Mouse (Mus musculus) cerebellum, adult 2 months (tissue): ENCODE measurements at regions not wholly inside any gene's neighbourhood (a gene's known extent, or its start where the extent isn't known, plus 50 kb on each side); places are given as distances from the start of the nearest gene placed in this dataset.

Source experiments
- DNase-seq, 2 experiments: peaks; one replicate each; pipeline ENCODE4 v3.0.0; 2021
- H3K27ac ChIP-seq: fragments of 200-500 bp; 2 replicates; pipeline ENCODE4 v1.5.1; 2012; ENCODE audit warnings: low read length, control low read depth, inconsistent platforms; ENCODE audit not compliant: insufficient read depth
- H3K27me3 ChIP-seq: fragments of 200-500 bp; 2 replicates; pipeline ENCODE4 v1.6.1; 2012; ENCODE audit warnings: inconsistent platforms, mild to moderate bottlenecking, low read length, moderate library complexity; ENCODE audit not compliant: control insufficient read depth, insufficient read depth
- H3K4me1 ChIP-seq: fragments of 200-500 bp; 2 replicates; pipeline ENCODE4 v1.6.1; 2011; ENCODE audit warnings: low read length; ENCODE audit not compliant: control insufficient read depth, insufficient read depth
- H3K4me3 ChIP-seq: fragments of 200-500 bp; replicated peaks from 2 replicates; pipeline ENCODE3; 2011; ENCODE audit warnings: mild to moderate bottlenecking, low read depth, low read length, control low read depth; ENCODE audit not compliant: insufficient read depth
- CTCF ChIP-seq: fragments of 200-500 bp; IDR thresholded peaks from 2 replicates; pipeline ENCODE4 v1.5.1; 2011; ENCODE audit warnings: low read depth, mild to moderate bottlenecking, control low read depth, low read length, moderate library complexity, borderline replicate concordance; ENCODE audit not compliant: insufficient read depth
- POLR2A ChIP-seq: fragments of 200-500 bp; IDR thresholded peaks from 2 replicates; pipeline ENCODE4 v1.6.1; 2011; ENCODE audit warnings: low read length, control low read depth, borderline replicate concordance; ENCODE audit not compliant: insufficient read depth
- WGBS: fragments of 180-500 bp; shearing (Covaris S2); methylation state at CpG from one replicate; pipeline ENCODE4 v1.1.7; 2018; 5-methylcytosine and 5-hydroxymethylcytosine counted together

DNA sequence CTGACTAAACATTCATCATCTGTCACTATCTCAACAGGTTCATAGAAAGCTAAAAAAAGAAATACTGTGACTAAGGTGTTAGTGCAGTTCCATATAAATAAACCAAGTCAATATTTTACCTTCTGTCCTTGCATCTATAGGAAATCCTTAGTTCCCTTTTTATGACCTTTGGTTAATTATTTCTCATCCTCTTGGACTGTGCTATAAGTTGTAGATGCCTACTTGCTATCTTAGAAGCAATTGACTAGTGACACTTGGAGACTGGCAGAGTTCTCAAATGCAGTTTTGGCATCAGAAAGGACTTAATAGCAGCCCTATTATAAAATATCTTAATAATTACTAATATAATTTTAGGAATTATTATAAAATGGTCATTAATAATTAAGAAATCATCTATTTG is 654.3 kb downstream of the Lrriq3 start:
- H3K4me3 ChIP-seq: no peak overlapping the region
- no peaks in the 10 kb centered on the region for H3K27me3 ChIP-seq
- DNase-seq: no peak
- TF ChIP-seq CTCF (no peak), POLR2A (no peak)
- H3K4me1 ChIP-seq: no peaks in the 10 kb centered on the region
- H3K27ac ChIP-seq: no peak overlapping the region

- no peak for DNase-seq
- no peak overlapping the region for H3K27ac ChIP-seq
- H3K4me3 ChIP-seq: no peak overlapping the region
- no peaks in the 10 kb centered on the region for H3K4me1 ChIP-seq
- no peaks in the 10 kb centered on the region for H3K27me3 ChIP-seq
- 88% methylated on average over 3 of the region's 3 CpGs for WGBS
- TF ChIP-seq POLR2A: no peak
- no peak for TF ChIP-seq CTCF
Observed at GRCm38 (mm10) chr3:155757285-155757684, 664.1 kb downstream of the Lrriq3 start.

DNA sequence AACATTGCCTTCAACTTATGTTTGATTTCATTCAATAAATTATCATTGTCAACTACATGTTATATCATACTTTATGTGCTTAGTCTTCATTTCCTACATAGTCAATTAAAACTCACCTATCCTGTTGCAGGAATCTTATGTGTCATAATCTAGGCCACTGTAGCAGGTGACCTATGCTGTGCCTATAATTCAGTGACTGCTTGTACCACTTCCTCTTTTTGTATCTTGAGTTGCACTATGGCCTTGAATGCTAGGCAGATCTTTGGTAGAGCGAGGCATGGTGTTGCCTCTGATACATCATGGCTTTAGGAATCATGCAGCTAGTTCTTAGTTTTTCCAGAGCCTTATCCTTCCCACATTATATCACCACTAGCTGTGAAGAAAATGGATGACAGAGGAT is 682.8 kb downstream of the Lrriq3 start:
- Histone ChIP-seq H3K4me1 (no peaks in the 10 kb centered on the region), H3K4me3 (no peak overlapping the region), H3K27ac (no peak overlapping the region), H3K27me3 (no peaks in the 10 kb centered on the region)
- TF ChIP-seq CTCF: no peak
- no peak for TF ChIP-seq POLR2A
- WGBS: 95% methylated on average over 1 of the region's 1 CpGs
- no peak for DNase-seq

- Histone ChIP-seq H3K4me1 (no peaks in the 10 kb centered on the region), H3K27ac (no peak overlapping the region), H3K4me3 (no peak overlapping the region), H3K27me3 (no peaks in the 10 kb centered on the region)
- no peak for DNase-seq
- 94% methylated on average over 1 of the region's 1 CpGs for WGBS
- no peak for TF ChIP-seq POLR2A
- no peak for TF ChIP-seq CTCF
Observed at GRCm38 (mm10) chr3:155777025-155777424, 683.8 kb downstream of the Lrriq3 start.

- TF ChIP-seq CTCF (no peak), POLR2A (no peak)
- 60% methylated on average over 2 of the region's 2 CpGs for WGBS
- Histone ChIP-seq H3K27ac (no peak overlapping the region), H3K4me1 (no peaks in the 10 kb centered on the region), H3K4me3 (no peak overlapping the region), H3K27me3 (no peaks in the 10 kb centered on the region)
- DNase-seq: no peak
Observed at GRCm38 (mm10) chr3:155815693-155816092, 722.5 kb downstream of the Lrriq3 start.

GRCm38 (mm10) chr3:155824863-155825262 is 731.6 kb downstream of the Lrriq3 start:
- Histone ChIP-seq H3K4me1 (no peaks in the 10 kb centered on the region), H3K4me3 (no peak overlapping the region), H3K27me3 (no peaks in the 10 kb centered on the region), H3K27ac (no peak overlapping the region)
- WGBS: 88% methylated on average over 2 of the region's 2 CpGs
- DNase-seq: no peak
- TF ChIP-seq CTCF (no peak), POLR2A (no peak)

DNA sequence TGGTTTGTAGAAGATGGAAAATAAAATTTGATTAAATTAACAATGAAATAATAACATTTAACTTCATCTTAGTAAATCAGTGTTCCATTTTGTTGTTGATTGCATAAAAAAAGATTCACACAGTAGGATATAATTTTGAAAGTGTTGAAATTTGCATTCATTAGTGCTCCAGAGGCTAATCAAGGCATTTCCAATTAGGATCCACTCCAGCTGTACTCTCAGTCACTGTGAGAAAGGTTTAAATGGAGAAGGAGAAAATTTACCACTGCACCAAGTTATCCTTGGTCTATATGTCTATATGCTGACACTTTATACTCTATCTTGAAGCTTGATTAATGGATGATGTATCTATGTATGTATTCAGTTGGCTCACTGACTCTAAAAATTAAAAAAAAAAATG is 695.3 kb upstream of the Negr1 start:
- no peak overlapping the region for H3K4me3 ChIP-seq
- H3K27me3 ChIP-seq: no peaks in the 10 kb centered on the region
- H3K27ac ChIP-seq: no peak overlapping the region
- no peaks in the 10 kb centered on the region for H3K4me1 ChIP-seq
- TF ChIP-seq POLR2A (no peak), CTCF (no peak)
- DNase-seq: no peak

- Histone ChIP-seq H3K27me3 (no peaks in the 10 kb centered on the region), H3K4me3 (no peak overlapping the region), H3K4me1 (no peaks in the 10 kb centered on the region), H3K27ac (no peak overlapping the region)
- DNase-seq: no peak
- TF ChIP-seq POLR2A: no peak
- TF ChIP-seq CTCF: no peak
- 96% methylated on average over 3 of the region's 3 CpGs for WGBS
Observed at GRCm38 (mm10) chr3:155875696-155876095, 685.9 kb upstream of the Negr1 start.

DNA sequence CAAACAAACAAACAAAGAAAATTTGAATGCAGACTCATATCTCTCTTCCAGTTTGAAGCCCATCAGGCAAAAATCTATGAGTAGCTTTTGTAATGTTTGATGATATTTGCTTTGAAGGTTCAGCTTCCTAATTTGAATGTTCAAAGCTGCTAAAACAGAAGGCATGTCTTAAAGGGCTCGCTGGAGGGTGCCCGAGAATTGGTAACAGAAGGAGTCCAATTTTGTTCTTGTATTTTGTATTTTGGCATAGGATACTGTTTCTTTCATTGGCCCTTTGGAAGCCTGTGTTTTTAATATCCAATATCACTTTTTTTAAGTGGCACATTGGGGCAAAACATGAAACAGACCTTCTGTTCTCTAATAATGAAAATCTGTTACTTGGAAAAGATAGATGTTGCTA is 683.2 kb upstream of the Negr1 start:
- H3K4me3 ChIP-seq: no peak overlapping the region
- H3K27ac ChIP-seq: no peak overlapping the region
- H3K4me1 ChIP-seq: no peaks in the 10 kb centered on the region
- no peak for DNase-seq
- no peaks in the 10 kb centered on the region for H3K27me3 ChIP-seq
- 41% methylated on average over 2 of the region's 2 CpGs for WGBS
- TF ChIP-seq POLR2A: no peak
- no peak for TF ChIP-seq CTCF
